Mouse (Mus musculus) CH12F3 (cell line): ENCODE measurements around the gene Olfr733.

Source experiments
- in situ Hi-C: fragments of 300-500 bp; cut with MboI; formaldehyde crosslinking; loops from 2 replicates; pipeline ENCODE4 v1.14.3; 2020; ENCODE audit warnings: low sequenced_read_pairs

Gene Olfr733

DNA sequence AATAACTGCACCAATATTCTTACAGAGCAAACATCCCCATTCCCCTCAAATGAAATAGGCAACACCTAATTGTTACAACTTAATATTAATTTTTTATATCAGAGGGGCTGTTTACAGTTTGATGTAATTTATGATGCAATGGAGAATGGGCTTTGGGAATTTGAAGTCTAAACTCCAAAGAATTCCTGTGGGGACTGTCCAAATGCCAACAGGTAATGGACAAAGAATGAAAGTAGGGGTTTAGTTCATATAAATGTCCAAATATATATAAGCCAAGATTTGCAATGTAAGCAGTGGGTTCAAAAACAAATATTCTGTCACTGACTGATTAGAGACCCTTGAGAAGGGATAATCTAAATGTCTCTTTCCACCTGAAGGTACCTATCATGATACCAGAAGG is at the start of gene Olfr733:
Gene Olfr733, minus strand, starts transcription at position 101 of the 400 bp plus-strand sequence.
- in situ Hi-C loops = no loop called here

DNA sequence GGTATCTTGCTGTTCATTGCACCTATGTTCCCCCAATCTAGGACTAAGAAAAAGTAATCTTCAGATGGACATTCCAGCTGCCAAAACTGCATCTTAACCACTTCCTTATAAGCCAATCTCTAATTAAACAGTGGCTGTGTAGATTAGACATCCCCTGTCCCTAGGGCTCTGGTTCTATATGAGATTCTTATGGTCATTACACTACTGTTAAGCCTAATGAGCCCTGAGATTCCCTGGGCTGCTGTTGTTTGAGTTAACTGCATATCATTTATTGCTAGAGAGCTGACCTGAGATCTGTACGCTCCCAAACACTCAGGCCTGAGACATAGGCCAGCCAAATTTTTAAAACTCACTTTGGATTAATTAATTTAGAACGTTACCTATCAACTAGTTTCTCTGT is 47.5 kb upstream of the Olfr733 start, which contains the start of gene Olfr735:
Gene Olfr735, minus strand, starts transcription at position 77 of the 400 bp plus-strand sequence.
- in situ Hi-C loops = no loop called here

DNA sequence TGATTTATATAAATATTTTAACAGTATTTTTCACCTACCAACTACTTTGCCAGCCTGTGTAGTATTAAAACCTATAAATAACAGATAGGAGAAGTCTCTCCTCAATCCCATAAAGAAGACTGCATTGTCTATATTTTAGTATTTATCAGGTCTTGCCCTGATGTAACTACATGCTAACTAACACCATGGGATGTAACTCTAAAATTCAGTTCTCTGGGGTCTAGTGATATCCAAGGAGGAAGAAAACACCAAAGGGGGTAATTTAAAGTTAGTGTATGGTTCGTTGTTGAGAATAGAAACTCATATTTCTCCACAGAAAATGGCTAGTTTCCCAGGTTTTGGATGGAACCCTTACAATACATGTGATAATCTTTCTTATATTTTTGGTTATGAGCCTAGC is 25.3 kb upstream of the Olfr733 start, which contains the start of gene Olfr734:
Gene Olfr734, minus strand, starts transcription at position 101 of the 400 bp plus-strand sequence.
- in situ Hi-C loops = no loop called here

DNA sequence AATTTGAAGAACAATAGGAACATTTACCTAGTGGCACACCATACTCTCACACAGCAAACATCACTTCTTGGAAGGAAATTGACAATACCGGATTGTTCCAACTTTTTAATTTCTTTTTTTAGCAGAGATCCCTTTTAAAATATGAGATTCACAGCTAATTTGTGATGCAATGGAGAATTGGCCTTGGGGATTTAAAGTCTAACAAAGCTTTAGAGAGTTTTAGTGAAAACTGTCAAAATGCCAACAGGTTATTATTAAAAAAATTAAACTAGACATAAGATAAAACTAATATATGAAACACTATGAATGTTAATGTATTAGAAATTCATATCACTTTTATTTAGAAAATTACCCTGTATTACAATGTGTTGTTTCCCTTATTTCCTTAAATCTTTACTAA is 17.2 kb downstream of the Olfr733 start, which contains the start of gene Olfr732:
Gene Olfr732, minus strand, starts transcription at position 101 of the 400 bp plus-strand sequence.
- in situ Hi-C loops = no loop called here
